Mouse (Mus musculus) kidney, embryonic 16.5 days (tissue): ENCODE measurements around the gene Zfp799. TPM values are rescaled to one million over a fixed set of nuclear protein-coding genes. Genes with fewer than 3 reads are reported as not detected.

Experiments used
- ATAC-seq: fragments of 200-750 bp; cut with Nextera tagmentation; 2 replicates; pipeline ENCODE4 v1.8.0; 2017; ENCODE audit warnings: moderate TSS enrichment; ENCODE audit not compliant: low FRiP score, low TSS enrichment
- H3K27ac ChIP-seq: fragments of 300-500 bp; sonication (generic); 2 replicates; pipeline ENCODE4 v1.5.1; 2014; ENCODE audit warnings: low read length
- H3K27me3 ChIP-seq: fragments of 300-500 bp; sonication (generic); 2 replicates; pipeline ENCODE4 v1.6.1; 2014; ENCODE audit warnings: low read length, control low read depth, mixed read lengths; ENCODE audit not compliant: insufficient read depth
- H3K36me3 ChIP-seq: fragments of 300-500 bp; sonication (generic); 2 replicates; pipeline ENCODE4 v1.6.1; 2014; ENCODE audit warnings: low read length, control low read depth, mixed read lengths; ENCODE audit not compliant: insufficient read depth
- H3K4me1 ChIP-seq: fragments of 300-500 bp; sonication (generic); 2 replicates; pipeline ENCODE4 v1.6.1; 2014; ENCODE audit warnings: low read length, control low read depth, mixed read lengths; ENCODE audit not compliant: insufficient read depth
- H3K4me2 ChIP-seq: fragments of 300-500 bp; sonication (generic); replicated peaks from 2 replicates; pipeline ENCODE4 v1.6.1; 2014; ENCODE audit warnings: low read depth, low read length
- H3K4me3 ChIP-seq: fragments of 300-500 bp; sonication (generic); 2 replicates; pipeline ENCODE4 v1.5.1; 2014; ENCODE audit warnings: mild to moderate bottlenecking, low read length
- H3K9ac ChIP-seq: fragments of 300-500 bp; sonication (generic); replicated peaks from 2 replicates; pipeline ENCODE4 v1.6.1; 2014; ENCODE audit warnings: low read length
- H3K9me3 ChIP-seq: fragments of 300-500 bp; sonication (generic); 2 replicates; pipeline ENCODE4 v1.6.1; 2016; ENCODE audit warnings: low read length, control low read depth
- WGBS: fragments of 180-500 bp; shearing (Covaris S2); extraction: QIAGEN DNeasy Blood & Tissue Kit; methylation state at CpG from one replicate; pipeline ENCODE4 v1.1.7; 2014; 5-methylcytosine and 5-hydroxymethylcytosine counted together
- polyA plus RNA-seq: library from polyadenylated mRNA; unstranded; fragments of >200 nt; fragmentation: Nextera tagmentation; extraction: Ambion mirVana; gene quantifications from 2 replicates; pipeline ENCODE4 v1.2.1, GENCODE M21; 2015

Gene Zfp799
- polyA plus RNA-seq, 1 experiment from 2014 or later: 15.6 TPM

DNA sequence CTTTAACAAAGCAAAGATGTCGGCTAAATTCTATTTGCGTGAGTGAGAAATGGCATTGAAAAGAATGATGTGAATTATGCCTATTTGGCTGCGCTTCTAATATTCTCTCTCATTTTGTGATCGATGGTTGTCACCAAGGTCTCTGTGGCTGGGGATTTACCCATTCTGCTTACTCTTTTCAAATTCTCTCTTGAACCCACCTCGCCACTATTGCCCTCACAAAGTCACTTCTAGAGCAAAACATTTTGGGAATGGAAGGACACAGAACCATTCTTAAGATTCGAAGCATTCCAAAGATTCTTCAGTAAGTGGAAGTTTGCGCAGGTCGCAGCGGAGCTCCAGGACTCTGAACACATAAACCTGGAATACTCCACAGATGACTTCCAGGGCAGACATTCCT, 41.5 kb downstream of the Zfp799 start:
- Histone ChIP-seq H3K9me3 (no peaks in the 10 kb centered on the region), H3K4me3 (peak overlapping the region; percentile 89), H3K4me2 (peak overlapping the region; percentile 69), H3K36me3 (peaks cover 14% of the 10 kb centered on the region), H3K27me3 (no peaks in the 10 kb centered on the region), H3K9ac (peak overlapping the region; percentile 96), H3K4me1 (peaks cover 25% of the 10 kb centered on the region), H3K27ac (peak overlapping the region; percentile 97; the same call in 1 of the 2 replicates)
- no peak for ATAC-seq
- 8% methylated on average over 9 of the region's 9 CpGs for WGBS

DNA sequence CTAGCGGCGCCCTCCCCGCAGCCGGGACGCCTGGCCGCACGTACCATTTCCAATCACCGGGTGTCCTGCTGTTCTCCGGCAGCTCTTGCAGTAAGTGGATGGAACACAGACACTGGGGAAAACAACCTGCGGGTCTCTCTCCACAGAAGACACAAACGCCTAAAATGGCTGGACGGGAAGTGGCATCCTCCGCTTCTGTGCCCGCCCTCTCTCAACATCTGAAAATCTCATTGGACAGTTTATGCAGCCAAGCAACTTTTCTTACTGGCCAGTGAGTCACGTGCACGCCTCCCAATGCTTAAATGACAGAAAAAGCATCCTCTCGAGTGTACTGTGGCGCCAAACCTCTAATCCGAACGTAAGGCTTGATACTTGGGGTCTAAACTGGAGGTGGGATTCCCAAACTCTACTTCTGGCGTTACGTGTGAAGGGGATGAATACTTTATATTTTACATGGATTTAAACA, 41.9 kb downstream of the Zfp799 start, which contains the start of gene Zfp871:
Gene Zfp871 (minus strand): TSS at position 194 of the 466 bp plus-strand sequence.
- under 1% methylated on average over 22 of the region's 22 CpGs for WGBS
- H3K4me3 ChIP-seq: peak within 1 kb of the TSS; percentile 89

DNA sequence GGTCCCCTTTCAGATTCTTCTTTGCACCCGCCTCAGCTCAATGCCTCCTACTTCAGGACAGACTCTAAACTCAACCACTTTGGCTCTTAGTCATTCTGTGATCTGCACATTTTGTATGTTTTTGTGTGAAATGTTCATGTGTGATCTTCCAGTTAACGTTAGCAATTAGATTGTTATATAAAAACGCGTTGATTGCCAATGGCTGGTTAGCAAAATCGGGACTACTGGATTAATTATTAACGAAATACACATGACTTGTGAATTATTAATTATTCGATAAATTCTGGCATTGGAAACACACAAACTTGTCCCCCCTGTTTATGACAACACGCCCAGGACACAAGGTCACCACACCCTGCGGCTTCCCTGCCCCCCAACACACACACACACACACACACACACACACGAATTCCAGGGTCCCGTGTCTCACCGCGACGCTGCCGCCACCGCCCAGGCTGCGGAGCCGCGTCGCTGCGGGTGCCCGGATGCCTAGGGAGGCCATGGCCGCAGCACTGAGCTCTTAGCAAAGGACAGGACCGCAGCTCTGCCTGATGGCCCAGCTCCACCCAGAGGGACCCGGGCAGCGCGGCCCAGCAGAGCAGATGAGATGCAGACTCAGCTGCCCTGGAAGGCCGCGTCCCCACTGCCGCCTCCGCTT, 42.5 kb downstream of the Zfp799 start:
- peak; percentile 92 for ATAC-seq
- WGBS: under 1% methylated on average over 31 of the region's 31 CpGs

More for the DNA sequence above, 41.9 kb downstream of the Zfp799 start, which contains the start of gene Zfp871:
- Histone ChIP-seq H3K9ac (peak within 1 kb of the TSS; percentile 96), H3K9me3 (no peaks in the 10 kb centered on the region), H3K27me3 (no peaks in the 10 kb centered on the region), H3K4me1 (peaks cover 25% of the 10 kb centered on the region), H3K4me2 (peak within 1 kb of the TSS; percentile 72), H3K27ac (peak within 1 kb of the TSS; percentile 97), H3K36me3 (peaks cover 17% of the 10 kb centered on the region)
- ATAC-seq: peak; percentile 98

DNA sequence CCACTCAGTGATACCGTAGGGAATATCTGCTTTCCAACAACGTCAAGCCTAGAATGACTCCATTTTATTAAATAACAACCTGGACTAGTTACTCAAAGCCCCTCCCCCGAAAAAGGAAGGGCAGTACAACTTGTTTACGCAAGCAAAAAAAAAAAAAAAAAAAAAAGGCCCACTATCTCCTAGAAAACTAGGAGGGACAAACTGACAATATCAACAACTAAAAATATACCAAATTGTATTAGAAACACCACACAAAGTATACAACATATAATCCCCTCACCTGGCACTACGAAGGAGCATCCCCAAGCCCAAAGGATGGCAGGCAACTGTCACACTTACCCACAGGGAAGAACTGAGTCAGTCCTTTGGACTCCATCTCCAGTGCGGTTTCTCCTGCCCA, 43.1 kb downstream of the Zfp799 start:
- H3K9ac ChIP-seq: peak overlapping the region; percentile 96
- peak overlapping the region; percentile 72 for H3K4me2 ChIP-seq
- ATAC-seq: no peak
- peak overlapping the region; percentile 89 for H3K4me3 ChIP-seq
- peaks cover 22% of the 10 kb centered on the region for H3K36me3 ChIP-seq
- peaks cover 25% of the 10 kb centered on the region for H3K4me1 ChIP-seq
- no peaks in the 10 kb centered on the region for H3K9me3 ChIP-seq
- 57% methylated on average over 6 of the region's 6 CpGs for WGBS
- H3K27ac ChIP-seq: no peak overlapping the region
- no peaks in the 10 kb centered on the region for H3K27me3 ChIP-seq

More for the DNA sequence above, 42.5 kb downstream of the Zfp799 start:
- peaks cover 25% of the 10 kb centered on the region for H3K4me1 ChIP-seq
- peak overlapping the region; percentile 72 for H3K4me2 ChIP-seq
- no peaks in the 10 kb centered on the region for H3K27me3 ChIP-seq
- peak overlapping the region; percentile 89 for H3K4me3 ChIP-seq
- H3K9me3 ChIP-seq: no peaks in the 10 kb centered on the region
- H3K36me3 ChIP-seq: peaks cover 20% of the 10 kb centered on the region
- peak overlapping the region; percentile 97 for H3K27ac ChIP-seq
- H3K9ac ChIP-seq: peak overlapping the region; percentile 96

DNA sequence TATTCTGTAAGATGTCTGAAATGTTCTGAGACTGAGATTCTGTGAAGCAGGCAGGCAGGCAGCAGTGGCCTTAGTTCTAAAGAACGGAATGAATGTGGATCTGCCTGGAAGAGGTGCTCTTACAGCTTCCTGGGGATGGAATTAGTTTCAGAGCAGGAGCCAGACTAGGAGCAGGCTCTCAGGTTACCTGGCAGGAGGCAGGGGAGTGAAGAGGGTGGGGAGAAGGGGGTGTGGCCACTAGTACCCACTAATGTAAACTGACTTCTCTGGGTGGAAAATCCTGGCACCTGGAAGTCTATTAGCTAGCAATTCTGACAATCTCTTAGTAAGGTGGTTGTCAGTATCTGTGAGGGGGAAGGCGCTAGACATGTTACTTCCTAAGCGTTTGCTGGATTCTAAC, 44.4 kb downstream of the Zfp799 start:
- H3K27me3 ChIP-seq: no peaks in the 10 kb centered on the region
- no peak overlapping the region for H3K27ac ChIP-seq
- H3K36me3 ChIP-seq: peaks cover 22% of the 10 kb centered on the region
- peaks cover 25% of the 10 kb centered on the region for H3K4me1 ChIP-seq
- no peak overlapping the region for H3K4me3 ChIP-seq
- no peak for ATAC-seq
- no peak overlapping the region for H3K4me2 ChIP-seq
- WGBS: 77% methylated on average over 3 of the region's 3 CpGs
- H3K9me3 ChIP-seq: no peaks in the 10 kb centered on the region
- H3K9ac ChIP-seq: no peak overlapping the region

DNA sequence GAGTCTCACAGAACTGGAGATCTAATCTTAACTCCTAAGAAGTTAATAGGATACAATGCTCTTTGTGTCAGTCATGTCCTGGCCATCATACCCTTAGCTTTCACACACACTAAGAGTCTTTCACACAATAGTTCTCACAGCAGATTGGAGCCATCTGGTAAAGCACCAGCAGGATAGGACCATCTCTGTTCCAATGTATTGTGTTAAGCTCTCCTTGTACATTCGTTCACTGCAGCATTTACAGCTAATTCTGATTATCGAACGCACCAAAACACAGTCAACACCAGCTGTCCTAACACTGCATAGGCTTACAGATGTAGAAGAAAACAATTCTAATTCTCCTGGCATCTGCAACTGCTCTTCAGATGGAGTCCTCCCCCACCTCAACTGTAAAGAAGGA, 52.5 kb downstream of the Zfp799 start:
- Histone ChIP-seq H3K4me2 (no peak overlapping the region), H3K9me3 (no peaks in the 10 kb centered on the region), H3K9ac (no peak overlapping the region), H3K4me3 (no peak overlapping the region), H3K4me1 (no peaks in the 10 kb centered on the region), H3K27ac (no peak overlapping the region), H3K27me3 (no peaks in the 10 kb centered on the region), H3K36me3 (peaks cover 47% of the 10 kb centered on the region)
- 97% methylated on average over 3 of the region's 3 CpGs for WGBS
- ATAC-seq: no peak

DNA sequence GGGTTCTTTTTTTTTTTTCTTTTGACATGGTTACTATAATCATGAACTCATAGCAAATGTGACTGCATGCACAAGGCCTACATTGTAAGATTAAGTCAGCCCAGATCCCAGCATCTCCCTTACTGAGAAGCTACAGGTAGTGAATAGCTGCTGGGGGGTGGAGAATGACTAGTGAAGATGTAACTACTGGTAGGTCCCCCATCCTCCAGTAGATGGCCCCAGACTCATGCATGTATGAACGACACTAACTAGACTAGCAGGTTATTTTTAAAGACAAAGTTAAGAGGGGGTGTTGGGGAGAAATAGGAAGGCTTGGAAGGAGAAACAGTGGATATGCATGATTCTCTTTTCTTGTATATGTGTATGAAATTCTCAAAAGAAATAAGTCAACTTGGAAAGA, 58.8 kb downstream of the Zfp799 start:
- ATAC-seq: no peak
- 77% methylated on average over 1 of the region's 1 CpGs for WGBS
- H3K4me3 ChIP-seq: no peak overlapping the region
- no peak overlapping the region for H3K9ac ChIP-seq
- H3K36me3 ChIP-seq: peaks cover 80% of the 10 kb centered on the region
- no peak overlapping the region for H3K27ac ChIP-seq
- no peak overlapping the region for H3K4me2 ChIP-seq
- H3K27me3 ChIP-seq: no peaks in the 10 kb centered on the region
- no peaks in the 10 kb centered on the region for H3K4me1 ChIP-seq
- peaks cover 8% of the 10 kb centered on the region for H3K9me3 ChIP-seq

DNA sequence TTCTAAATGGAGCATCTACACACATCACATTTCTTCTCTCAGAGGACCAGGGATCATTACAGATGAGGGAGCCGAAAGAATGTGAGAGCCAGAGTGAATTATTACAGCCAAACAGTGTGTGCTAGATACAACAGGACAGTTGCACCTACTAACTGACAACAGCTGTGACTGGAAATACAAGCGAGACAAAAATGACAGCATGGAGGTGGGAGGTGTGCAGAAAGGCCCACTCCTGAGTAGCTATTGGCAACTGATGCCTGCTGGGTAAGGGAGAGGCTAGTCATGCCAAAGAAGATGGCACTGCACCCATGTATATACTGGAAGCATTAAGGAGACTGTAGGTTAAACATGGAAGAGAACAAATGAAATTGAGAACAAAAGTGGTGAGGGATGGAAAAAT, 63.6 kb downstream of the Zfp799 start:
- WGBS: 95% methylated on average over 2 of the region's 2 CpGs
- no peaks in the 10 kb centered on the region for H3K27me3 ChIP-seq
- peaks cover 14% of the 10 kb centered on the region for H3K9me3 ChIP-seq
- no peak for ATAC-seq
- no peak overlapping the region for H3K9ac ChIP-seq
- peaks cover 64% of the 10 kb centered on the region for H3K36me3 ChIP-seq
- no peak overlapping the region for H3K27ac ChIP-seq
- no peak overlapping the region for H3K4me2 ChIP-seq
- no peak overlapping the region for H3K4me3 ChIP-seq
- no peaks in the 10 kb centered on the region for H3K4me1 ChIP-seq
